20 mouse cellular contexts compared by ENCODE assay signal in genomic region chr10:120571340-120571739, GRCm38 (mm10).
DNase-seq lines count a peak whose midpoint lies in the region; ATAC-seq lines count a peak whose summit lies in the region.
"Had no signal": no experiment of that assay in that cellular context is flagged by ENCODE, and none has a peak within 500 bp of the region (broad histone marks: within the 10 kb centered on the region; RNA-seq: fewer than 3 reads in every experiment).

No protein-coding gene starts in this region.

- H3K27me3 ChIP-seq in heart, embryonic 10.5 days (ENCODE audit: insufficient read depth, poor library complexity, severe bottlenecking), result no peaks in the 10 kb centered on the region
- no peaks in the 10 kb centered on the region for H3K27me3 ChIP-seq in kidney, embryonic 16.5 days (ENCODE audit: insufficient read depth, low read length)
- no peaks in the 10 kb centered on the region for H3K27me3 ChIP-seq in limb, embryonic 10.5 days (ENCODE audit: low read depth, poor library complexity, severe bottlenecking)
- H3K27me3 ChIP-seq in forebrain, embryonic 13.5 days, result no peaks in the 10 kb centered on the region
- H3K27me3 ChIP-seq: lung, embryonic 15.5 days; midbrain, embryonic 15.5 days had no signal

- WGBS in heart, embryonic 10.5 days, result 2% methylated on average over 6 of the region's 6 CpGs
- WGBS in kidney, embryonic 16.5 days, result 6% methylated on average over 6 of the region's 6 CpGs
- WGBS in limb, embryonic 10.5 days, result 5% methylated on average over 6 of the region's 6 CpGs
- WGBS in forebrain, embryonic 13.5 days, result 37% methylated on average over 6 of the region's 6 CpGs

- no peak overlapping the region for H3K9ac ChIP-seq in kidney, embryonic 16.5 days (replicated peaks; ENCODE audit: low read length)
- no peak overlapping the region for H3K9ac ChIP-seq in forebrain, embryonic 13.5 days
- H3K9ac ChIP-seq: liver, embryonic 15.5 days; lung, embryonic 15.5 days; midbrain, embryonic 15.5 days had no signal

- no peak for DNase-seq in heart, embryonic 10.5 days (ENCODE audit: low spot score)
- DNase-seq in heart, adult 9 months (ENCODE audit: low spot score in 2 of 2), result no peak
- no peak for DNase-seq in kidney, adult 11 months
- no peak for DNase-seq in limb, embryonic 10.5 days (ENCODE audit: low spot score)
- no peak for DNase-seq in adrenal gland, postnatal 4 days (ENCODE audit: low spot score in 2 of 2)
- DNase-seq in gastrocnemius, postnatal 14 days, result no peak
- DNase-seq: adrenal gland, postnatal 10 days; cerebellum, adult 2 months; cerebellum, postnatal 25 days; kidney, adult 2 months; kidney, postnatal 4 days; liver; lung, postnatal 36 days had no signal

- H3K4me1 ChIP-seq in heart, embryonic 10.5 days, result peaks cover 38% of the 10 kb centered on the region
- H3K4me1 ChIP-seq in kidney, embryonic 16.5 days (ENCODE audit: insufficient read depth, low read length), result peaks cover 4% of the 10 kb centered on the region
- peaks cover 61% of the 10 kb centered on the region for H3K4me1 ChIP-seq in limb, embryonic 10.5 days
- H3K4me1 ChIP-seq in forebrain, embryonic 13.5 days, result 0 out of 2 replicates have a peak, but pooled peaks cover 5% of the 10 kb centered on the region
- H3K4me1 ChIP-seq: liver, embryonic 15.5 days; midbrain, embryonic 15.5 days had no signal

- intact Hi-C loops in gastrocnemius, postnatal 14 days (cut with DNase I; ENCODE audit: low total_unique reads), result no loop called here

- H3K36me3 ChIP-seq in heart, embryonic 10.5 days, result no peaks in the 10 kb centered on the region
- no peaks in the 10 kb centered on the region for H3K36me3 ChIP-seq in kidney, embryonic 16.5 days (ENCODE audit: insufficient read depth, low read length)
- H3K36me3 ChIP-seq in limb, embryonic 10.5 days, result no peaks in the 10 kb centered on the region
- no peaks in the 10 kb centered on the region for H3K36me3 ChIP-seq in forebrain, embryonic 13.5 days (ENCODE audit: poor library complexity, severe bottlenecking)
- H3K36me3 ChIP-seq: hindbrain, embryonic 10.5 days; liver, embryonic 15.5 days; lung, embryonic 15.5 days; midbrain, embryonic 15.5 days had no signal

- H3K4me3 ChIP-seq in heart, embryonic 10.5 days, result peak overlapping the region; percentile 18; the same call in 1 of the 2 replicates
- no peak overlapping the region for H3K4me3 ChIP-seq in kidney, embryonic 16.5 days (ENCODE audit: low read length)
- peak overlapping the region; percentile 6; the same call in 1 of the 2 replicates for H3K4me3 ChIP-seq in limb, embryonic 10.5 days
- H3K4me3 ChIP-seq in forebrain, embryonic 13.5 days, result no peak overlapping the region
- H3K4me3 ChIP-seq: hindbrain, embryonic 10.5 days; liver, embryonic 15.5 days; lung, embryonic 15.5 days; midbrain, embryonic 15.5 days had no signal

- H3K27ac ChIP-seq in heart, embryonic 10.5 days, result no peak overlapping the region
- no peak overlapping the region for H3K27ac ChIP-seq in kidney, embryonic 16.5 days (ENCODE audit: low read length)
- peak overlapping the region; percentile 56; the same call in 1 of the 2 replicates for H3K27ac ChIP-seq in limb, embryonic 10.5 days
- no peak overlapping the region for H3K27ac ChIP-seq in forebrain, embryonic 13.5 days
- H3K27ac ChIP-seq: hindbrain, embryonic 10.5 days; hindbrain, postnatal 0 days; liver, embryonic 15.5 days; lung, embryonic 15.5 days; midbrain, embryonic 15.5 days had no signal

- H3K4me2 ChIP-seq in kidney, embryonic 16.5 days (replicated peaks; ENCODE audit: low read depth, low read length), result peak overlapping the region; percentile 18; the same call in 1 of the 2 replicates
- H3K4me2 ChIP-seq in forebrain, embryonic 13.5 days, result no peak overlapping the region
- H3K4me2 ChIP-seq: liver, embryonic 15.5 days; lung, embryonic 15.5 days; midbrain, embryonic 15.5 days had no signal

- no peaks in the 10 kb centered on the region for H3K9me3 ChIP-seq in heart, embryonic 10.5 days
- H3K9me3 ChIP-seq in kidney, embryonic 16.5 days (ENCODE audit: low read length), result no peaks in the 10 kb centered on the region
- H3K9me3 ChIP-seq in limb, embryonic 10.5 days (replicated peaks), result no peaks in the 10 kb centered on the region
- H3K9me3 ChIP-seq in forebrain, embryonic 13.5 days (replicated peaks), result no peaks in the 10 kb centered on the region
- H3K9me3 ChIP-seq: hindbrain, embryonic 10.5 days; liver, embryonic 15.5 days; lung, embryonic 15.5 days; midbrain, embryonic 15.5 days had no signal

- no peak for ATAC-seq in kidney, embryonic 16.5 days (ENCODE audit: low FRiP score, low TSS enrichment)
- ATAC-seq in forebrain, embryonic 13.5 days, result no peak
- ATAC-seq: hindbrain, postnatal 0 days; midbrain, embryonic 15.5 days had no signal

Comparison
In these comparisons a context has a peak if more than half of its experiments do, and no peak if none do; other contexts are left out.
1. H3K4me3 ChIP-seq: peak in heart, embryonic 10.5 days (single experiment) and limb, embryonic 10.5 days (single experiment); none in kidney, embryonic 16.5 days (single experiment) and forebrain, embryonic 13.5 days (single experiment).